Mouse (Mus musculus): ENCODE measurements at regions not wholly inside any gene's neighbourhood (a gene's known extent, or its start where the extent isn't known, plus 50 kb on each side); places are given as distances from the start of the nearest gene placed in this dataset.
A peak's percentile ranks its signal among the peaks of the same experiment; 100 is the strongest.

DNA sequence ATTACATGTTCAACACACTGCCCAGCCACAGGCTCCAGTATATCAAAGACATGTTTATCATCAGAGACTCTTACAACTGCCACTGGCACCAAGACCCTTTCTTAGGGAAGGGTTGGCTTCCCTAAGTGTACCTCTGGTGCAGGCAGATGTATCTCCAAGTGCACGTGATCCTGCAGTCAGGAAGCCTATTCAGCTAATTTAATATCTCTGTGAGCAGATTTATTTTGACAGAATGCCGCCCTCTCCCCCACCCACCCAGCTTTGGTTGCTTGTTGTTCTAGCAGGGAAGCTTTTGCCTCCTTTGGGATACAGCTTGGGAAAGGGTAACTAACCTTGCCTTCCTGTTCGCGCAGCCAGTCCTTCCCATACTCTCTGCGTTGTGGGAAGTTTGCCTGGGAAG, 83.5 kb upstream of the Spon1 start:
- no peak overlapping the region for H3K4me3 ChIP-seq
- TF ChIP-seq MYOD1 (IDR thresholded peaks at IDR 0.05; ENCODE audit: control insufficient read depth in 1 of 3, insufficient read length in 2 of 3, low read depth in 2 of 3) = no peak
- no peak for TF ChIP-seq TCF3 (IDR thresholded peaks at IDR 0.05; ENCODE audit: insufficient read length, low read depth)
- no peak for TF ChIP-seq CEBPB (IDR thresholded peaks at IDR 0.05; ENCODE audit: insufficient read depth, poor library complexity, severe bottlenecking)
- TF ChIP-seq MAX (IDR thresholded peaks at IDR 0.05; ENCODE audit: low read depth) = no peak
- TF ChIP-seq TCF12 (IDR thresholded peaks at IDR 0.05; ENCODE audit: insufficient read depth, poor library complexity, severe bottlenecking) = no peak
- TF ChIP-seq E2F4 (IDR thresholded peaks at IDR 0.05; ENCODE audit: insufficient read depth) = no peak
- no peak for TF ChIP-seq MYOG (IDR thresholded peaks at IDR 0.05; ENCODE audit: control insufficient read depth in 1 of 3, insufficient read depth in 1 of 3, insufficient read length in 2 of 3, low read depth in 2 of 3)
- no peak for TF ChIP-seq USF1 (IDR thresholded peaks at IDR 0.05; ENCODE audit: low read depth)
- no peak for TF ChIP-seq SRF (IDR thresholded peaks at IDR 0.05; ENCODE audit: control insufficient read depth, insufficient read length, low read depth)
- H3K79me2 ChIP-seq (ENCODE audit: control insufficient read depth, insufficient read depth) = no peaks in the 10 kb centered on the region
- H3ac ChIP-seq (ENCODE audit: control insufficient read depth, insufficient read length) = no peak overlapping the region
- H3K4me2 ChIP-seq (ENCODE audit: low read depth) = no peak overlapping the region
- H3K36me3 ChIP-seq (ENCODE audit: control insufficient read depth, insufficient read depth) = no peaks in the 10 kb centered on the region
- H3K27me3 ChIP-seq (ENCODE audit: control insufficient read depth, insufficient read depth, insufficient read length) = peaks cover 7% of the 10 kb centered on the region

DNA sequence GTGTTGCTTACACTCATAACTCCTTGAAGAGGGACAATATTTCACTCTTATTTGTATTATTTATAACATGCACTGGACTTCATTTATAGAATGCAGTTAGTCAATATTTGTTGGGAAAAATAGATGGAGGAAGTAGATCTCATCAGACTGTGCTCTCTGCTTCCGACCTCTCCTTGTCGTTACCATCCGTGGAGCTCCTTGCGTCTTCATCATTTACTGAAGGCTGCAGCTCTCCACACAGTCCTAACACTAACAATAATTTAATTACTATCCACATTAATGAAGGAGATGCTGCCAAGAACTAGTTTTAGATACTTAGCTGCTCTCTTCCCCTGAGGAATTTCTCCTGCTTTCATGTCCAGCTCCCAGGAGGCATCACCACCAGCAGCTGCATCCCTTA, 80.4 kb upstream of the Spon1 start:
- no peak overlapping the region for H3K4me2 ChIP-seq (ENCODE audit: low read depth)
- no peaks in the 10 kb centered on the region for H3K36me3 ChIP-seq (ENCODE audit: control insufficient read depth, insufficient read depth)
- H3K4me3 ChIP-seq = no peak overlapping the region
- TF ChIP-seq E2F4 (IDR thresholded peaks at IDR 0.05; ENCODE audit: insufficient read depth) = no peak
- TF ChIP-seq SRF (IDR thresholded peaks at IDR 0.05; ENCODE audit: control insufficient read depth, insufficient read length, low read depth) = no peak
- no peak for TF ChIP-seq MYOD1 (IDR thresholded peaks at IDR 0.05; ENCODE audit: control insufficient read depth in 1 of 3, insufficient read length in 2 of 3, low read depth in 2 of 3)
- TF ChIP-seq POLR2A (IDR thresholded peaks at IDR 0.05; ENCODE audit: insufficient read length, low read depth) = no peak
- TF ChIP-seq TCF3 (IDR thresholded peaks at IDR 0.05; ENCODE audit: insufficient read length, low read depth) = no peak
- no peak for TF ChIP-seq USF1 (IDR thresholded peaks at IDR 0.05; ENCODE audit: low read depth)
- TF ChIP-seq POLR2AphosphoS2 (IDR thresholded peaks at IDR 0.05; ENCODE audit: insufficient read length, low read depth) = no peak
- no peak for TF ChIP-seq CEBPB (IDR thresholded peaks at IDR 0.05; ENCODE audit: insufficient read depth, poor library complexity, severe bottlenecking)
- no peaks in the 10 kb centered on the region for H3K79me2 ChIP-seq (ENCODE audit: control insufficient read depth, insufficient read depth)
- H3ac ChIP-seq (ENCODE audit: control insufficient read depth, insufficient read length) = no peak overlapping the region
- peaks cover 7% of the 10 kb centered on the region for H3K27me3 ChIP-seq (ENCODE audit: control insufficient read depth, insufficient read depth, insufficient read length)

DNA sequence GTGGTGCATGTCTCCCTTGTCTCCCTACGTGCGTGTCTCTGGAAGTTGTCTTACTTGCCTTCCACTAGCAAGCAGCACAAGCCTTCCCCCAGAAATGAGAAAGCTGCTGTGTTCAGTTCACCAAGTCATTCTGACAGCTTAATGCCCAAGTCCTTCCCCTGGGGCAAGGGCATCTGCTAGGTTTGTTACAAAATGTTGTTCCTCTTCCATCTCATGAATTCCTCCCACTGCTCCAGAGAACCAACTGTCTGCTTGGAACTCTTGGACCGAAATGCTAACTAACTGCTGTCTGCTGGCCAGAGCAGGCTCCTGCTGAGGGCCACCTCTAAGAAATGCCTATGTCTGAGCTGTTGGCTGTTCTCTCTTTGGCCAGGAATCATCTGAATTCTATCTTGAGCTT, 79.3 kb upstream of the Spon1 start:
- Histone ChIP-seq H3K4me2 (ENCODE audit: low read depth) (no peak overlapping the region), H3K79me2 (ENCODE audit: control insufficient read depth, insufficient read depth) (no peaks in the 10 kb centered on the region), H3K4me3 (no peak overlapping the region), H3K36me3 (ENCODE audit: control insufficient read depth, insufficient read depth) (no peaks in the 10 kb centered on the region), H3K27me3 (ENCODE audit: control insufficient read depth, insufficient read depth, insufficient read length) (no peaks in the 10 kb centered on the region), H3ac (ENCODE audit: control insufficient read depth, insufficient read length) (no peak overlapping the region)
- TF ChIP-seq TCF12 (IDR thresholded peaks at IDR 0.05; ENCODE audit: insufficient read depth, poor library complexity, severe bottlenecking) = no peak
- no peak for TF ChIP-seq MAX (IDR thresholded peaks at IDR 0.05; ENCODE audit: low read depth)
- TF ChIP-seq TCF3 (IDR thresholded peaks at IDR 0.05; ENCODE audit: insufficient read length, low read depth) = no peak
- no peak for TF ChIP-seq REST (IDR thresholded peaks at IDR 0.05; ENCODE audit: insufficient read depth, insufficient read length)
- TF ChIP-seq SRF (IDR thresholded peaks at IDR 0.05; ENCODE audit: control insufficient read depth, insufficient read length, low read depth) = no peak
- no peak for TF ChIP-seq E2F4 (IDR thresholded peaks at IDR 0.05; ENCODE audit: insufficient read depth)
- no peak for TF ChIP-seq POLR2A (IDR thresholded peaks at IDR 0.05; ENCODE audit: insufficient read length, low read depth)
- no peak for TF ChIP-seq USF1 (IDR thresholded peaks at IDR 0.05; ENCODE audit: low read depth)
- TF ChIP-seq MYOG (IDR thresholded peaks at IDR 0.05; ENCODE audit: control insufficient read depth in 1 of 3, insufficient read depth in 1 of 3, insufficient read length in 2 of 3, low read depth in 2 of 3) = no peak
- no peak for TF ChIP-seq CEBPB (IDR thresholded peaks at IDR 0.05; ENCODE audit: insufficient read depth, poor library complexity, severe bottlenecking)
- no peak for TF ChIP-seq POLR2AphosphoS2 (IDR thresholded peaks at IDR 0.05; ENCODE audit: insufficient read length, low read depth)
- TF ChIP-seq MYOD1 (IDR thresholded peaks at IDR 0.05; ENCODE audit: control insufficient read depth in 1 of 3, insufficient read length in 2 of 3, low read depth in 2 of 3) = no peak

DNA sequence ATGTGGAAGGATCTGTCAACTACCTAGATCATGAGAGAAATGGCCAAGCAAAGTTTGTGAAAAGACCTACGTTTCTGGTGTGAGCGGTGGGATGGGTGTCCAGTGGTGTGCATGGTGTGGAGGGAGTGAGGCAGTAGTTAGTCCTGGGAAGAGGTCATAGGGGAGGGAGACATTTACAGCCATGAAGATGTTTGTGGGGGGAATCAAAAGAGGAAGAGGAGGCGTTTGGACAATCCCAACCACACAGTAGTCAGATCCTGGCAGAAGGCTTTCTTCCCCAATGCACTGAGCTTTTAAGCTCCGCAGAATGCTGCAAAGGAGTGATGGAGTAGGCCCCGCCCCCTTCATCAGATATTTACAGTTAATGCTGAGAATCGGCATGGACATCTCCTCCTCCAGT, 78.2 kb upstream of the Spon1 start:
- H3K79me2 ChIP-seq (ENCODE audit: control insufficient read depth, insufficient read depth) = no peaks in the 10 kb centered on the region
- H3K36me3 ChIP-seq (ENCODE audit: control insufficient read depth, insufficient read depth) = no peaks in the 10 kb centered on the region
- TF ChIP-seq USF1 (IDR thresholded peaks at IDR 0.05; ENCODE audit: low read depth) (no peak), SRF (IDR thresholded peaks at IDR 0.05; ENCODE audit: control insufficient read depth, insufficient read length, low read depth) (no peak), MAX (IDR thresholded peaks at IDR 0.05; ENCODE audit: low read depth) (no peak), CEBPB (IDR thresholded peaks at IDR 0.05; ENCODE audit: insufficient read depth, poor library complexity, severe bottlenecking) (no peak), TCF3 (IDR thresholded peaks at IDR 0.05; ENCODE audit: insufficient read length, low read depth) (no peak), POLR2AphosphoS2 (IDR thresholded peaks at IDR 0.05; ENCODE audit: insufficient read length, low read depth) (no peak), TCF12 (IDR thresholded peaks at IDR 0.05; ENCODE audit: insufficient read depth, poor library complexity, severe bottlenecking) (no peak), MYOG (IDR thresholded peaks at IDR 0.05; ENCODE audit: control insufficient read depth in 1 of 3, insufficient read depth in 1 of 3, insufficient read length in 2 of 3, low read depth in 2 of 3) (no peak), REST (IDR thresholded peaks at IDR 0.05; ENCODE audit: insufficient read depth, insufficient read length) (no peak), MYOD1 (IDR thresholded peaks at IDR 0.05; ENCODE audit: control insufficient read depth in 1 of 3, insufficient read length in 2 of 3, low read depth in 2 of 3) (no peak), POLR2A (IDR thresholded peaks at IDR 0.05; ENCODE audit: insufficient read length, low read depth) (no peak), E2F4 (IDR thresholded peaks at IDR 0.05; ENCODE audit: insufficient read depth) (no peak)
- H3K4me2 ChIP-seq (ENCODE audit: low read depth) = no peak overlapping the region
- no peak overlapping the region for H3ac ChIP-seq (ENCODE audit: control insufficient read depth, insufficient read length)
- no peak overlapping the region for H3K4me3 ChIP-seq
- H3K27me3 ChIP-seq (ENCODE audit: control insufficient read depth, insufficient read depth, insufficient read length) = no peaks in the 10 kb centered on the region

DNA sequence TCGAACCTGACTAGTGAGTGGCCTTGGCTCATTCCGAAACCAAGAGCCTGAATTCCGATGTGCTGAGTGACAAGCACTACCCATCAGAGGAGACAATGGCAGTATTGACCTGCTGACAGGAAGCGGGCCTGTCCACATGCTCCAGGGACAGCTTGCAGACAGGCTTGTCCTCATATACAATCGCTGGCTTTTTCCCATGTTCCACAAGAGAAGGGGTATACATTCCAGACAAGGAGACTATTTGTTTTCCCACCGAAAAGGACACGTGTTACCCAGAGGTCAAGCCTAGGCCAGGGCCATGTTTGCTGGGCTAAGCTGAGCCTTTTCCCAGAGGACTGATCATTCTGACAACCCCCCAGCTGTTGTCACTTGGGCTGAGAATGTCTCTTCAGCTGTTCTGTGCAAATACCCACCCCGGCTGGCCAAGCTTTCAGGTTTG, 77.5 kb upstream of the Spon1 start:
- H3K79me2 ChIP-seq (ENCODE audit: control insufficient read depth, insufficient read depth) = no peaks in the 10 kb centered on the region
- TF ChIP-seq E2F4 (IDR thresholded peaks at IDR 0.05; ENCODE audit: insufficient read depth) (no peak), MYOD1 (IDR thresholded peaks at IDR 0.05; ENCODE audit: control insufficient read depth in 1 of 3, insufficient read length in 2 of 3, low read depth in 2 of 3) (peak in 1 of 3 experiments; percentile 57), MYOG (IDR thresholded peaks at IDR 0.05; ENCODE audit: control insufficient read depth in 1 of 3, insufficient read depth in 1 of 3, insufficient read length in 2 of 3, low read depth in 2 of 3) (peak in 2 of 3 experiments; percentile 30 to 75), TCF3 (IDR thresholded peaks at IDR 0.05; ENCODE audit: insufficient read length, low read depth) (peak; percentile 27), TCF12 (IDR thresholded peaks at IDR 0.05; ENCODE audit: insufficient read depth, poor library complexity, severe bottlenecking) (peak; percentile 7)
- H3K4me3 ChIP-seq = no peak overlapping the region
- H3K27me3 ChIP-seq (ENCODE audit: control insufficient read depth, insufficient read depth, insufficient read length) = no peaks in the 10 kb centered on the region
- H3K4me2 ChIP-seq (ENCODE audit: low read depth) = peak overlapping the region; percentile 18
- no peak overlapping the region for H3ac ChIP-seq (ENCODE audit: control insufficient read depth, insufficient read length)
- H3K36me3 ChIP-seq (ENCODE audit: control insufficient read depth, insufficient read depth) = no peaks in the 10 kb centered on the region
